Mouse (Mus musculus): ENCODE data around the gene Tnik. TPM values are rescaled to one million over a fixed set of nuclear protein-coding genes. Genes with fewer than 3 reads are reported as not detected.

The Tnik gene
- polyA plus RNA-seq, 1 experiment, result 13.8 TPM

DNA sequence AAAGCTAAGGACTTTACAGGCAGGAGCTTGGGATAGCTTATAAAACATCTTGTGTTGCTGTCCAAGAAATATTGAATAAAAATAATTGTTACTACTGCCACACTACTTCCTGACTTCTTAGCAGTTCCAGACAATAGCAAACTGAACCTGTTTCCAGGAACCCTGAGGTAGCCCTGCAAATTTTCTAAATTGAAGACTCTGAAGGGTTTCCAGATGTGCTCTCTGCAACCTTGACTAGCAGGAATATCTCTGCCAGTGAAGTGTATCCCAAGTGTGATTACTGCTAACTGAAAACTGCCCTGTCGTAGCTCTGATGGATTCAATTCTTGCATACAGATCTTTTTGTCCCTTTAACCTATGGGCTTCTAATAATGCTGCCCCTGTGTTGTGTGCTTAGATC, 343.7 kb downstream of the Tnik start:
- no peaks in the 10 kb centered on the region for H3K9me3 ChIP-seq
- H3K4me3 ChIP-seq (replicated peaks), result no peak overlapping the region
- no peak for TF ChIP-seq GATA1 (IDR thresholded peaks at IDR 0.05; ENCODE audit: borderline replicate concordance, low read length)
- TF ChIP-seq FLI1 (IDR thresholded peaks at IDR 0.05; ENCODE audit: low read length), result no peak
- no peaks in the 10 kb centered on the region for H3K4me1 ChIP-seq
- H3K36me3 ChIP-seq (replicated peaks; ENCODE audit: low read length), result peaks cover 76% of the 10 kb centered on the region
- no peaks in the 10 kb centered on the region for H3K27me3 ChIP-seq (replicated peaks)

DNA sequence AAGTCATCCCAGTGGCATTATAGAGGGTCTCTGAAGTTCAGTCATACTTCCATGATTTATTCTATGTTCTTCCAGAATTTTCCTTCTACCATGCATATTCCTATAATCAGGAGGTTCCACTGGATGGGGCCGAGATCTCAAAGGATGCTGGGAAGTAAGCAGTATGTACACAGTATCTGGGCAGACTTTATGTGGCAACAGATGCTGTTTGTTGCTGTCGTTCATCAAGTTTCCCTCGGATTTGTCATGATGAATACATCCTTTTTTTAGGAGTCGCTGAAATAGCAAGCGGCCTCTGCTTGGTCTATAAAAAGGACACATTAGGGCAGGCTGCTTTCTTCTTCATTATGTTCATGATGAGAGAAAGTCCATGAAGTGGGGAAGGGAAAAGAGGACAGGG, 349.3 kb downstream of the Tnik start:
- H3K9me3 ChIP-seq, result no peaks in the 10 kb centered on the region
- H3K4me1 ChIP-seq, result no peaks in the 10 kb centered on the region
- H3K4me3 ChIP-seq (replicated peaks), result no peak overlapping the region
- TF ChIP-seq FLI1 (IDR thresholded peaks at IDR 0.05; ENCODE audit: low read length), result no peak
- no peak for TF ChIP-seq GATA1 (IDR thresholded peaks at IDR 0.05; ENCODE audit: borderline replicate concordance, low read length)
- H3K27me3 ChIP-seq (replicated peaks), result no peaks in the 10 kb centered on the region
- peaks cover 83% of the 10 kb centered on the region for H3K36me3 ChIP-seq (replicated peaks; ENCODE audit: low read length)

DNA sequence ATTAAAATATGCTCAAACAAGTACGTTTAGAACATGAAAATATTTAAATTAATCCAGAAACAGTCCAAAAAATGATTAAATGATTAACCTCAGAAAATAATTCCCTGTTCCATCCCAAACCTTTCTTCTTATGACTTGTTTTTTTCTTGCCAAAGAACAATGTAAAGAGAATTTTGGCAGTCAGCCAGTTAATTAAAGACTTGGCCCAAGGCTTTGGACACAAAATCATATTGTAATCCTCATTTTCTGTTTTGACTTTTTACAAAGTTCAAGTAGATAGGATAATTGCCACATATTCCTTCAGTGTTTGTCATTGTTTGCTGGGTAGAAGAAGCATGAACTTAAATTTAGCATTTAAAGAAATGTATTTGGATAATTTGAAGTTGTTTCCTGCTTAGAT, 353.4 kb downstream of the Tnik start:
- no peak overlapping the region for H3K4me3 ChIP-seq (replicated peaks)
- peaks cover 97% of the 10 kb centered on the region for H3K36me3 ChIP-seq (replicated peaks; ENCODE audit: low read length)
- H3K9me3 ChIP-seq, result no peaks in the 10 kb centered on the region
- no peaks in the 10 kb centered on the region for H3K4me1 ChIP-seq
- TF ChIP-seq GATA1 (IDR thresholded peaks at IDR 0.05; ENCODE audit: borderline replicate concordance, low read length) (no peak), FLI1 (IDR thresholded peaks at IDR 0.05; ENCODE audit: low read length) (no peak)
- H3K27me3 ChIP-seq (replicated peaks), result no peaks in the 10 kb centered on the region

GRCm38 (mm10) chr3:28617008-28617627, 354.1 kb downstream of the Tnik start:
- no peak for TF ChIP-seq GATA1 (IDR thresholded peaks at IDR 0.05; ENCODE audit: borderline replicate concordance, low read length)
- no peak for TF ChIP-seq FLI1 (IDR thresholded peaks at IDR 0.05; ENCODE audit: low read length)
- Histone ChIP-seq H3K36me3 (replicated peaks; ENCODE audit: low read length) (peaks cover 97% of the 10 kb centered on the region), H3K9me3 (no peaks in the 10 kb centered on the region)

GRCm38 (mm10) chr3:28621792-28622191, 358.8 kb downstream of the Tnik start:
- TF ChIP-seq GATA1 (IDR thresholded peaks at IDR 0.05; ENCODE audit: borderline replicate concordance, low read length) (no peak), FLI1 (IDR thresholded peaks at IDR 0.05; ENCODE audit: low read length) (no peak)
- H3K4me1 ChIP-seq, result peaks cover 4% of the 10 kb centered on the region; the same call in 1 of the 2 replicates
- H3K4me3 ChIP-seq (replicated peaks), result no peak overlapping the region
- H3K27me3 ChIP-seq (replicated peaks), result no peaks in the 10 kb centered on the region
- H3K9me3 ChIP-seq, result no peaks in the 10 kb centered on the region
- H3K36me3 ChIP-seq (replicated peaks; ENCODE audit: low read length), result peaks cover 96% of the 10 kb centered on the region

More at GRCm38 (mm10) chr3:28617008-28617627, 354.1 kb downstream of the Tnik start:
- Histone ChIP-seq H3K4me3 (replicated peaks) (no peak overlapping the region), H3K4me1 (no peaks in the 10 kb centered on the region), H3K27me3 (replicated peaks) (no peaks in the 10 kb centered on the region)

- TF ChIP-seq FLI1 (IDR thresholded peaks at IDR 0.05; ENCODE audit: low read length), result no peak
- TF ChIP-seq GATA1 (IDR thresholded peaks at IDR 0.05; ENCODE audit: borderline replicate concordance, low read length), result no peak
- Histone ChIP-seq H3K4me1 (peaks cover 4% of the 10 kb centered on the region; the same call in 1 of the 2 replicates), H3K27me3 (replicated peaks) (no peaks in the 10 kb centered on the region), H3K4me3 (replicated peaks) (no peak overlapping the region), H3K36me3 (replicated peaks; ENCODE audit: low read length) (peaks cover 92% of the 10 kb centered on the region), H3K9me3 (no peaks in the 10 kb centered on the region)
Measured at GRCm38 (mm10) chr3:28626816-28627215, 363.8 kb downstream of the Tnik start.

GRCm38 (mm10) chr3:28636778-28637177, 373.8 kb downstream of the Tnik start:
- no peaks in the 10 kb centered on the region for H3K9me3 ChIP-seq
- TF ChIP-seq GATA1 (IDR thresholded peaks at IDR 0.05; ENCODE audit: borderline replicate concordance, low read length) (no peak), FLI1 (IDR thresholded peaks at IDR 0.05; ENCODE audit: low read length) (no peak)
- H3K4me3 ChIP-seq (replicated peaks), result no peak overlapping the region
- H3K4me1 ChIP-seq, result peaks cover 3% of the 10 kb centered on the region; the same call in 1 of the 2 replicates
- H3K27me3 ChIP-seq (replicated peaks), result no peaks in the 10 kb centered on the region
- peaks cover 91% of the 10 kb centered on the region for H3K36me3 ChIP-seq (replicated peaks; ENCODE audit: low read length)

DNA sequence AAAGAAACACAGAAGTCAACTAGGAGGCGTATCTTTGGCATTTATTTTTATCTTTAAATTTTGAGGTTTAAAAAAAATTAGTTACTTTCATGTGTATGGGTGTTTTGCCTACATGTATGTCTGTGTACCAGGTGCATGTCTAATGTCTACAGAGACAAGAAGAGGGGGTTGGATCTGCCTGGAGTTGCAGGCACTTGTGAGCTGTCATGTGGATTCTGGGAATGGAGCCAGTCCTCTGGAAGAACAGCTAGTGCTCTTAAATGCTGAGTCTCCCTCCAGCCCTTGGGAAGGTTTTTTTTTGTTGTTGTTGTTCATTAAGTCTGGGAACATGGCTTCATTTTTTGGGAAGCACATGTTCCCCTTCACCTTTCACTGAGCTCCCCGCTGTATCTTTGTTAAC, 375.9 kb downstream of the Tnik start:
- Histone ChIP-seq H3K36me3 (replicated peaks; ENCODE audit: low read length) (peaks cover 90% of the 10 kb centered on the region), H3K4me3 (replicated peaks) (no peak overlapping the region), H3K27me3 (replicated peaks) (no peaks in the 10 kb centered on the region), H3K9me3 (no peaks in the 10 kb centered on the region), H3K4me1 (peaks cover 3% of the 10 kb centered on the region; the same call in 1 of the 2 replicates)
- TF ChIP-seq FLI1 (IDR thresholded peaks at IDR 0.05; ENCODE audit: low read length) (no peak), GATA1 (IDR thresholded peaks at IDR 0.05; ENCODE audit: borderline replicate concordance, low read length) (no peak)

- H3K4me1 ChIP-seq, result no peaks in the 10 kb centered on the region
- TF ChIP-seq GATA1 (IDR thresholded peaks at IDR 0.05; ENCODE audit: borderline replicate concordance, low read length) (no peak), FLI1 (IDR thresholded peaks at IDR 0.05; ENCODE audit: low read length) (no peak)
- no peak overlapping the region for H3K4me3 ChIP-seq (replicated peaks)
- no peaks in the 10 kb centered on the region for H3K9me3 ChIP-seq
- no peaks in the 10 kb centered on the region for H3K27me3 ChIP-seq (replicated peaks)
- peaks cover 92% of the 10 kb centered on the region for H3K36me3 ChIP-seq (replicated peaks; ENCODE audit: low read length)
Measured at GRCm38 (mm10) chr3:28643252-28643947, 380.4 kb downstream of the Tnik start.

DNA sequence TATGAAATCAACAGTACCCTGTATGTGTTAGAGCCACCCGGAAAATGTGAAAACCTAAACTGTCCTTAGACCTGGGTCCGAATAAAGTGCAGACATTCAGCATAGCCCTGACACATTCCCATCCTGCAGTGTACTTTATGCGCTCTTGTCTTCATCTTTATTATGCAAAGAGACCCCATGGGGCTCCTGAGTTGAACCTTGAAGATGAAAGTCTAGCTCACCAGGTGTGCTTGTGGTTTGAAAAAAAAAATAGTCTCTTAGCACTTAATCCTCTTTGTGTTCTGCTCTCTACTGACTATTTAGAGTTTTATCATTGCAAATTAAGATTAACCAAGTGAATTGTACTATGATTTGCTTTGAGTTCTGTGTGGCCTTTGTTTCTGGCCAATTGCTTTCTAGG, 389.6 kb downstream of the Tnik start:
- TF ChIP-seq FLI1 (IDR thresholded peaks at IDR 0.05; ENCODE audit: low read length), result no peak
- no peak for TF ChIP-seq GATA1 (IDR thresholded peaks at IDR 0.05; ENCODE audit: borderline replicate concordance, low read length)
- H3K27me3 ChIP-seq (replicated peaks), result no peaks in the 10 kb centered on the region
- H3K4me3 ChIP-seq (replicated peaks), result no peak overlapping the region
- no peaks in the 10 kb centered on the region for H3K9me3 ChIP-seq
- H3K36me3 ChIP-seq (replicated peaks; ENCODE audit: low read length), result peaks cover 100% of the 10 kb centered on the region
- H3K4me1 ChIP-seq, result peaks cover 23% of the 10 kb centered on the region
